Mouse (Mus musculus) adipocyte (in vitro differentiated cells): ENCODE measurements around the gene Pxk.

ENCODE experiments used
- DNase-seq: peaks from one replicate; pipeline ENCODE4 v3.0.0-alpha.2; 2016; ENCODE audit warnings: low spot score

Pxk gene

DNA sequence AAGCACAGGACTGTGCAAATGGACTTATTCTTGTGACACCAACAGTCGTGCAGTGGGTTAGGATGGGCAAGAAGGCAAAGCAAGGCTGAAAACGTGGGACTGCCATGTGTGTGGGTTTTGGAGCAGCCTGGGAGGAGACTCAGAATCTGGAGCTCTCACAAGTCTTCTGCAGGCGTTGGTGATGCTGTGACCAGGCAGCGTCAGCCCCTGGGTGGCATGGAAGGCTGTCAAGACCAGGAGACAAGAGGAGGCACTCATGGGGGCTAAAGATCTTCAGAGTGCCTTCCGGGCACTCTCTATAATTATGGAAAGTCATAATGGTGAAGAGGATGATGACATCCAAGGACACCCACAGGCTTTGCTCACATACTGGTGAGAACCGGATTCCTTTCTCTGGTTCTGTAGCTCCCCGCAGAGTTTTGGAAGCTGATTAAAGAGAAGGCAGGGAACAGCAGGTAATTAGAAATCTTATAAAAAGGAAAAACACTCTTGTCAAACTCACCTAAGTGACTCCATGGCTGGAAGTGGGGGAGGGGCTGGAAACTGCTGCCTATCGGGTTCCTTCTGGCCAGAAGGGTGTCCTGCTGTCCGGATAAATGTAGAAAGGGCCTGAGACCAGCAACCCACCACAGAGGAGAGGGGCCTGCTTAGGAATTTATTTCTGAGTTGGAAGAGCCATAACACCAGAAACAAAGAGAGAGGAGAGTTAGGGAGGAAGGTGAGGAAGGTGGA, 108.3 kb downstream of the Pxk start:
- no peak for DNase-seq

DNA sequence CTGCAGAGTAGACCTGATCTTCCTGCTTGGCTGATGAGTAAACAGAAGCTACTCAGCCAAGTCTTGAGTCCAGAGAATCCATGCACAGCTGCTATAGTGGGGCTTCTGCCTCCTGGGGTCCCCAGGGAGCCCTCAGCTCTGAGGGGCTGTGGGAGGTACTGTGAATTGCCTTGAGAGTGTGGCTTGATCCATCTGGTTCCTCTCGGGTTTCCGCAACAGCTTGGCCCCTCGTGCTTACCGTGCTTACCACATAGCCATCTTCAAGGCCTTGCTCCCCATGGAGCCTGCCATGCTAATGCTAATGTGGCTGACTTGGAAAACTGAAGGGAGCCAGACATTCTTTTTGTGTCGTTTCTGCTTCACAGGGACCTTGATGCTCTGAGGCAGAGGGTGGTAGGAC, 109.1 kb downstream of the Pxk start:
- no peak for DNase-seq

DNA sequence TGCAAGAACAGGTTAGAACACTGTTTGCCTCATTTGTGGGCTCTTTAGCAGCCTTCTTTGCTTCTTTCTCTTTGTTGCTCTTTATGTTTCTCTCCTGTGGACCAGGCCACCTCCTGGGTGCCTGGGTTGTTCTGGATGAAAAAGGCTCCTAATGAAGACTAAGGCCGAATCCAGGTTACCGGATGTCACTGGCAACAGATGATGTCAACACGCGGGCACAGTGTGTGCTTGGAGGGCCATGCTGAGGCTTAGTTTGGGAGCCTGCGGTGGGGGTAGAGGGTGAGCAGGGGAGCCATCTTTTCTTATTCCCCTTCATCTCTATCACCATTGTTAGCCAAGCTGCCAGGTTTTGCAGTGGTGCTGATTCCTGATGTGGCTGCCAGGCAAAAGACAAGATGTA, 109.5 kb downstream of the Pxk start:
- DNase-seq = no peak

DNA sequence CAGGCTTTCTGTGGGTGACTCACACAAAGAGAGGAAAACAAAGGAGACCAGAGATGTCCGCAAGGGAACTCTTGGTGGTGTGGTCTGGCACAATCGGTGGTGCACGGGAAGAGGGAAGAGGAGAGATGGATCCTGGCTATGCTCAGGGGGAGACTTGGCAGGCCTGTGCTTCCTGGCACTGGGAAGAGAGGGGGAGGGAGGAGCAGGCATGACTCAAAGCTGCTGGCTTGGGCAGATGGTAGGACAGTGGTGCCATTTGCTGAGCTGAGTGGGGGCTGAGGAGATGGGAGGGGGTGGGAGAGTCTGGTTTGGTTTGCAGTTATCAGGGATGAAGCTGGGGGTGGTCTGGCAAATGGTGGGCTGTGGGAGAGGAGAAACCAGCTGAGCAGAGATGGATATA, 110.9 kb downstream of the Pxk start:
- DNase-seq = no peak

GRCm38 (mm10) chr14:8209896-8210295, 111.9 kb downstream of the Pxk start:
- no peak for DNase-seq

GRCm38 (mm10) chr14:8212996-8213395, 115.0 kb downstream of the Pxk start:
- no peak for DNase-seq

GRCm38 (mm10) chr14:8213803-8214224, 115.8 kb downstream of the Pxk start, which contains the start of gene Kctd6:
TSS of gene Kctd6 (plus strand) at chr14:8214140.
- DNase-seq = peak; percentile 89
